Mouse (Mus musculus): ENCODE measurements around the gene Sema4a. TPM values are rescaled to one million over a fixed set of nuclear protein-coding genes. Genes with fewer than 3 reads are reported as not detected.

Sema4a gene
- 2.4 TPM for polyA plus RNA-seq (2014; fragmentation: Illumina TruSeq; extraction: RNeasy Lipid Tissue Mini Kit (QIAGEN cat#74804); ENCODE audit: low read depth, low replicate concordance)

DNA sequence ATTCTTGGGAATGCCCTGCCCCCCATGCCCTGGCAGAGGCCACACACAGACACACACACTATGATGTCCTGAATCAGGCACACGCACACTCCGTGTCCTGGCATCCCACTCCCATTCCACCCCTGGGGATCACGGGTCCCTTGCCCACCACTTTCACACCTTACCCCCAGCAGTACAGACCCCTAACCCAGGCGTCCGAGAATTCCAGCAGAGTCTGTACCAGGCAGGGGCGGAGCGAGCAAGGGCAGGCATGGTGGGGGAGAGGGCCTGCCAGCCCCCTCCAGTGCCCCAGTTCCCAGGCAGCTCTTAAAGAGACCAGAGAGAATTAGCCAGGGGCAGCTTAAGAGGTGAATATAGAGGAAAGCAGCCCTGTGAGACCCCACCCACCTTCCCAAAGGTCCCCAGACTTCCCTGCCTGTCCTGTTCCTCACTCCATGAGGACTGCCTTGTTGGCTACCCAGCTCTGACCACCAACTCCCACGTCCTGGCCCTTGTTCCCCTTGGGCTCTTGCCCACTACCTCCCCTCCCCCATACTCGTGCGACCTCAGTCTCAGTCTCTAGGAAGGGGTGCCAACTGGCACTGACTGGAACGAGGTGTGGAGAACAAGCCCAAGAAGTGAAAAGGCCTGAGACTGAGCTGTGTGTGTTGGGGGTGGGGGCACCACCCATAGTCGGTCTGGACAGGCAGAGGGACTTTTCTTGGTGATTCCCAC is at the start of gene Sema4a:
Gene Sema4a (minus strand): TSS at position 200 of the 714 bp plus-strand sequence.

DNA sequence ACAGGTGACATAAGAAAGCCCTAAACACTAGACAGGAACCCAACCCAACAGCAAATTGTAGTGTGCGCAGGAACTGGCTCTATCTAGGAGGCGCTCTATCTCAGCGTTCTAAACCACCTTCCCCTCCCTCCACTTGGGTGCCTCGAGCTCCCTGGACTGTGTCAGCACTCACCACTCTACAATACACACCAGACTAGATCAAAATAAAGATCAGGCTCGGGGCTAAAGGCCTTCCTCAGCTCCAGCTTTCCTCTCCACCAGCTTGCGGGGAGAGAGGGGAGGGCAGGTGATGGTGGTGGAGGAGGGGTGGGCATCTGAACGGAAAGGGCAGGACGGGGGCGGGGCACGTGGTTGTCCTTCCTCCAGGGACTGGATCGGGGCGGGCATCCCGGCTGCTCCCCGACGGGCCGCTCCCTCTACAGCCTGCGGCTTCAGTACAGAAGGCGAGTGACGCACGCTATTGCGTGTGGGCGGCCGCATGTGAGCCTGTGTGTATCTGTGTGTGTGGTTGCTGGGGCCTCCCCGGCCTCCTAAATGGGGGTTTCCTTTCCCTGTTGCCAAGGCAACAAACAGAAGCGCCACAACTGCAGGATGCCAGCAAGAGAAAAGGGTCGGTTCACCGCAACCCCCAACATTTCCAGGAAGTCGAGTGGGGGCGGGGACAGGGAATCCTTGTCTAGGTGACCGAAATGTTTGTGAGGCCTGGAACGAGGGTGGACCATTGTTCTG is 48.9 kb upstream of the Sema4a start, which contains the start of gene Lmna:
Gene Lmna (minus strand): TSS at position 265 of the 729 bp plus-strand sequence.

DNA sequence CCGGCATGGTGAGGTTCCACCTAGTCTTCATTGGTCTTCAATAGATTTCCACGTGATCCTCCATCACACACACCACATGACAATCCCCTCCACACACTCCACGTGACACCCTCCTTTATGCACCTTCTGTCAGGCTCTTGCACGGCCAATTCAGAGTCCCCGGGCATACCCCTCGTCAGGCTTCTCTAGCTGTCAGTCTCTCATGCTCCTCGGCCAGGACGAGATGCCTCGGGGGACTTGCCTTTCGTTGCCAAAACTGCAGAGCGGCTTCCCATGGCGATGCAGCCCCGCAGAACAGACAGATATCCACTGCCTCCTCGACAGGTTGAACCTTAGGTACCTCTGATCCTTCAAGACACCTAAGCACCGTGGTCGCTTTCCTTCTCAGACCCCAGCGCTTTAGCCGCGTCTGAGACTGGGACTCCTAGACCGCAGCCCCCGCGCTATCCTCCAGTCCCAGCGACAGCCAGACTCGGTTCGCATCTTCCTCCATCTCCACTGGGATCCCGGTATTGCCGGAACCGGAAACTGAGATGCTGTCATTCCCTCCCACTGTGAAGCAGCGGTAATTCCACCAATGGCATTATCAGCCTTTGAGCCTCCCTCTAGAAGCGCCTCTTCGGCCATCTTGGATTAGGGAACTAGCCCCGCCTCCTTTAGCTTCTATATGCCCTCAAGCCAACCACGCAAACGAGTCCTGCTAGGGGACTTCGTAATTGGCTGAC is 36.2 kb downstream of the Sema4a start, which contains the start of gene Slc25a44:
Gene Slc25a44 (minus strand): TSS at position 535 of the 725 bp plus-strand sequence.

DNA sequence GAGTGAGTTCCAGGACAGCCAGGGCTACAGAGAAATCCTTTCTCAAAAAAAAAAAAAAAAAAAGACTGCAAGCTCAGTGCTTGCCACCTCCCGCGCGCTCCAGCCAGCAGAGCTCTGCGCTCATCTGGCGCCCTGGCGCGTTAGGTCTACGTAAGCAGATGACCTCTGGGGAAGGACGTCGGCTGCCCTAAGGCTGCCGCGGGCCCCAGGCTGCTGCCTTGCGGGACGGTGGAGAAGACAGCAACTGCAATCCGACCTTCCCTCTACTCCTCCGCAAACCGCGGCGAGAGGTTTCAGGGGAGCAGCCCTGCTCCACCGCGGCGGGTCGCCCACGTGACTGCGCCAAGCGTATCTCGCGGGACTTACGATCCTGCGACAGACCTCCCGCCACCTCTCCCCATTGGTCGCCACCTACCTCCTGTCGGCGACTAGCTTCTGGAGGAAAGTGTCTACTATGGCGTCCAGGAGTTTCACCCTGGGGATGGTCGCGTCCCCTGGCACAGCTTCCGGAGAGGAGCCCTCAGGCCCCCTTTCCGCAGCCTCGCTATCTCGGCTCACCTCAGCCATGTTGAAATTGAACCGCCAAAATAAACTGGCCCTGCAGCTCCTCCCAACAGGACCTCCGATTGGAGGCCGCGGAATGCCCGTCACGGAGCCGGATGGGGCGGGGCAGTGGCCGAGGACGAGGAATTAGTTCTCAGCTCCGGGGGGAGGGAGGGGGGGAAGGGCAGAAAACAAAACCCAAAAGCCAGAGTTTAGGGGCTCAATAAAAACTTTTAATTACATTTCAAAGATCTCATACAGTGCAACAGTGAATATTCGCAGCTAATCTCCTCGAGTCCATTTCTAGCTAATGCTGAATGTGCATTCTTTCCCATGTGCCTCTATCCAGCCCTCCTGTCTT is 51.0 kb downstream of the Sema4a start, which contains the start of gene Pmf1:
Gene Pmf1 (minus strand): TSS at position 591 of the 904 bp plus-strand sequence.

Other genes starting within 250 kb of the Sema4a start
- gene Rhbg, start 206.5 kb downstream of the Sema4a start, polyA plus RNA-seq (2014; fragmentation: Illumina TruSeq; extraction: RNeasy Lipid Tissue Mini Kit (QIAGEN cat#74804); ENCODE audit: low read depth, low replicate concordance) = not detected
- not detected for gene Gm38392, start 174.0 kb downstream of the Sema4a start, polyA plus RNA-seq (2014; fragmentation: Illumina TruSeq; extraction: RNeasy Lipid Tissue Mini Kit (QIAGEN cat#74804); ENCODE audit: low read depth, low replicate concordance)
- 3.9 TPM for gene Tsacc, start 164.2 kb downstream of the Sema4a start, polyA plus RNA-seq (2014; fragmentation: Illumina TruSeq; extraction: RNeasy Lipid Tissue Mini Kit (QIAGEN cat#74804); ENCODE audit: low read depth, low replicate concordance)
- gene Cct3, start 164.1 kb downstream of the Sema4a start, polyA plus RNA-seq (2014; fragmentation: Illumina TruSeq; extraction: RNeasy Lipid Tissue Mini Kit (QIAGEN cat#74804); ENCODE audit: low read depth, low replicate concordance) = 157 TPM
- 2.6 TPM for gene Glmp, start 136.2 kb downstream of the Sema4a start, polyA plus RNA-seq (2014; fragmentation: Illumina TruSeq; extraction: RNeasy Lipid Tissue Mini Kit (QIAGEN cat#74804); ENCODE audit: low read depth, low replicate concordance)
- gene Tmem79, start 125.0 kb downstream of the Sema4a start, polyA plus RNA-seq (2014; fragmentation: Illumina TruSeq; extraction: RNeasy Lipid Tissue Mini Kit (QIAGEN cat#74804); ENCODE audit: low read depth, low replicate concordance) = 0.29 TPM
- gene Smg5, start 124.9 kb downstream of the Sema4a start, polyA plus RNA-seq (2014; fragmentation: Illumina TruSeq; extraction: RNeasy Lipid Tissue Mini Kit (QIAGEN cat#74804); ENCODE audit: low read depth, low replicate concordance) = 21.1 TPM
- gene Paqr6, start 96.6 kb downstream of the Sema4a start, polyA plus RNA-seq (2014; fragmentation: Illumina TruSeq; extraction: RNeasy Lipid Tissue Mini Kit (QIAGEN cat#74804); ENCODE audit: low read depth, low replicate concordance) = not detected
- gene Bglap3, start 88.4 kb downstream of the Sema4a start, polyA plus RNA-seq (2014; fragmentation: Illumina TruSeq; extraction: RNeasy Lipid Tissue Mini Kit (QIAGEN cat#74804); ENCODE audit: low read depth, low replicate concordance) = not detected
- gene Bglap2, start 82.5 kb downstream of the Sema4a start, polyA plus RNA-seq (2014; fragmentation: Illumina TruSeq; extraction: RNeasy Lipid Tissue Mini Kit (QIAGEN cat#74804); ENCODE audit: low read depth, low replicate concordance) = not detected
- gene Bglap, start 76.7 kb downstream of the Sema4a start, polyA plus RNA-seq (2014; fragmentation: Illumina TruSeq; extraction: RNeasy Lipid Tissue Mini Kit (QIAGEN cat#74804); ENCODE audit: low read depth, low replicate concordance) = not detected
- 3.0 TPM for gene Pmf1, start 50.9 kb downstream of the Sema4a start, polyA plus RNA-seq (2014; fragmentation: Illumina TruSeq; extraction: RNeasy Lipid Tissue Mini Kit (QIAGEN cat#74804); ENCODE audit: low read depth, low replicate concordance)
- 21.4 TPM for gene Slc25a44, start 36.0 kb downstream of the Sema4a start, polyA plus RNA-seq (2014; fragmentation: Illumina TruSeq; extraction: RNeasy Lipid Tissue Mini Kit (QIAGEN cat#74804); ENCODE audit: low read depth, low replicate concordance)
- 4.2 TPM for gene Lmna, start 48.8 kb upstream of the Sema4a start, polyA plus RNA-seq (2014; fragmentation: Illumina TruSeq; extraction: RNeasy Lipid Tissue Mini Kit (QIAGEN cat#74804); ENCODE audit: low read depth, low replicate concordance)
- 2.4 TPM for gene Mex3a, start 71.2 kb upstream of the Sema4a start, polyA plus RNA-seq (2014; fragmentation: Illumina TruSeq; extraction: RNeasy Lipid Tissue Mini Kit (QIAGEN cat#74804); ENCODE audit: low read depth, low replicate concordance)
- gene Rab25, start 87.1 kb upstream of the Sema4a start, polyA plus RNA-seq (2014; fragmentation: Illumina TruSeq; extraction: RNeasy Lipid Tissue Mini Kit (QIAGEN cat#74804); ENCODE audit: low read depth, low replicate concordance) = not detected
- 5.0 TPM for gene Lamtor2, start 91.9 kb upstream of the Sema4a start, polyA plus RNA-seq (2014; fragmentation: Illumina TruSeq; extraction: RNeasy Lipid Tissue Mini Kit (QIAGEN cat#74804); ENCODE audit: low read depth, low replicate concordance)
- gene Ubqln4, start 92.6 kb upstream of the Sema4a start, polyA plus RNA-seq (2014; fragmentation: Illumina TruSeq; extraction: RNeasy Lipid Tissue Mini Kit (QIAGEN cat#74804); ENCODE audit: low read depth, low replicate concordance) = 22.3 TPM
- 33.1 TPM for gene Ssr2, start 114.7 kb upstream of the Sema4a start, polyA plus RNA-seq (2014; fragmentation: Illumina TruSeq; extraction: RNeasy Lipid Tissue Mini Kit (QIAGEN cat#74804); ENCODE audit: low read depth, low replicate concordance)
- 5.5 TPM for gene Arhgef2, start 144.8 kb upstream of the Sema4a start, polyA plus RNA-seq (2014; fragmentation: Illumina TruSeq; extraction: RNeasy Lipid Tissue Mini Kit (QIAGEN cat#74804); ENCODE audit: low read depth, low replicate concordance)
- not detected for gene Rxfp4, start 192.0 kb upstream of the Sema4a start, polyA plus RNA-seq (2014; fragmentation: Illumina TruSeq; extraction: RNeasy Lipid Tissue Mini Kit (QIAGEN cat#74804); ENCODE audit: low read depth, low replicate concordance)
- 63.7 TPM for gene Khdc4, start 224.6 kb upstream of the Sema4a start, polyA plus RNA-seq (2014; fragmentation: Illumina TruSeq; extraction: RNeasy Lipid Tissue Mini Kit (QIAGEN cat#74804); ENCODE audit: low read depth, low replicate concordance)